Mouse (Mus musculus) midbrain, postnatal 0 days (tissue): ENCODE data around the gene Pde11a. TPM values are rescaled to one million over a fixed set of nuclear protein-coding genes. Genes with fewer than 3 reads are reported as not detected.

Experiments used
- ATAC-seq: fragments of 200-750 bp; cut with Nextera tagmentation; 2 replicates; pipeline ENCODE4 v1.8.0; 2017; ENCODE audit warnings: moderate number of reproducible peaks, mild to moderate bottlenecking, moderate TSS enrichment, moderate library complexity; ENCODE audit not compliant: low FRiP score
- DNase-seq: peaks from one replicate; pipeline ENCODE4 v3.0.0-alpha.2; 2015; ENCODE audit warnings: low spot score
- H3K27ac ChIP-seq: fragments of 300-500 bp; sonication (generic); 2 replicates; pipeline ENCODE4 v1.5.1; 2014; ENCODE audit warnings: low read depth, mild to moderate bottlenecking, low read length, mixed read lengths
- H3K27me3 ChIP-seq: fragments of 300-500 bp; sonication (generic); 2 replicates; pipeline ENCODE4 v1.6.1; 2014; ENCODE audit warnings: low read length, control low read depth, mixed read lengths; ENCODE audit not compliant: insufficient read depth
- H3K36me3 ChIP-seq: fragments of 300-500 bp; sonication (generic); 2 replicates; pipeline ENCODE4 v1.6.1; 2014; ENCODE audit warnings: low read length, control low read depth, mixed read lengths; ENCODE audit not compliant: insufficient read depth
- H3K4me1 ChIP-seq: fragments of 300-500 bp; sonication (generic); 2 replicates; pipeline ENCODE4 v1.6.1; 2014; ENCODE audit warnings: mild to moderate bottlenecking, control low read depth, antibody characterized with exemption, low read length, mixed read lengths; ENCODE audit not compliant: insufficient read depth
- H3K4me2 ChIP-seq: fragments of 300-500 bp; sonication (generic); 2 replicates; pipeline ENCODE4 v1.6.1; 2014; ENCODE audit warnings: low read depth, mild to moderate bottlenecking, low read length, mixed read lengths; ENCODE audit not compliant: poor library complexity, severe bottlenecking
- H3K4me3 ChIP-seq: fragments of 300-500 bp; sonication (generic); 2 replicates; pipeline ENCODE4 v1.5.1; 2014; ENCODE audit warnings: low read depth, mild to moderate bottlenecking, low read length, moderate library complexity
- H3K9ac ChIP-seq: fragments of 300-500 bp; sonication (generic); replicated peaks from 2 replicates; pipeline ENCODE4 v1.6.1; 2014; ENCODE audit warnings: mild to moderate bottlenecking, low read length, moderate library complexity, mixed read lengths; ENCODE audit not compliant: poor library complexity, severe bottlenecking
- H3K9me3 ChIP-seq: fragments of 300-500 bp; sonication (generic); 2 replicates; pipeline ENCODE4 v1.6.1; 2016; ENCODE audit warnings: low read length, control low read depth
- CTCF ChIP-seq: IDR thresholded peaks from 2 replicates; pipeline ENCODE4 v1.5.1; 2016; ENCODE audit warnings: antibody characterized with exemption, mild to moderate bottlenecking
- WGBS: fragments of 180-500 bp; shearing (Covaris S2); extraction: QIAGEN DNeasy Blood & Tissue Kit; methylation state at CpG from one replicate; pipeline ENCODE4 v1.1.7; 2014; 5-methylcytosine and 5-hydroxymethylcytosine counted together
- polyA plus RNA-seq: library from polyadenylated mRNA; unstranded; fragments of >200 nt; fragmentation: Nextera tagmentation; extraction: Ambion mirVana; gene quantifications from 2 replicates; pipeline ENCODE4 v1.2.1, GENCODE M21; 2015
- total RNA-seq: library from RNA; depleted of rRNA; stranded (reverse); fragments of >200 nt; gene quantifications from 2 replicates; pipeline ENCODE4 v1.2.3, GENCODE M21; 2014

Pde11a gene
- total and polyA plus RNA-seq, 2 experiments from 2014 or later = 0.94 to 1.1 TPM

GRCm38 (mm10) chr2:76237638-76238420 is 100.7 kb downstream of the Pde11a start:
- 93% methylated on average over 10 of the region's 10 CpGs for WGBS
- ATAC-seq = no peak
- no peaks in the 10 kb centered on the region for H3K4me1 ChIP-seq

GRCm38 (mm10) chr2:76220364-76221108 is 118.0 kb downstream of the Pde11a start:
- no peak for ATAC-seq
- Histone ChIP-seq H3K9me3 (no peaks in the 10 kb centered on the region), H3K36me3 (no peaks in the 10 kb centered on the region), H3K27ac (no peak overlapping the region), H3K27me3 (no peaks in the 10 kb centered on the region), H3K4me3 (no peak overlapping the region), H3K9ac (no peak overlapping the region), H3K4me1 (no peaks in the 10 kb centered on the region), H3K4me2 (no peak overlapping the region)
- WGBS = 42% methylated on average over 6 of the region's 6 CpGs
- TF ChIP-seq CTCF = no peak
- DNase-seq = no peak

More at GRCm38 (mm10) chr2:76237638-76238420, 100.7 kb downstream of the Pde11a start:
- Histone ChIP-seq H3K4me2 (no peak overlapping the region), H3K4me3 (no peak overlapping the region), H3K9me3 (no peaks in the 10 kb centered on the region), H3K9ac (no peak overlapping the region), H3K36me3 (no peaks in the 10 kb centered on the region), H3K27ac (no peak overlapping the region), H3K27me3 (no peaks in the 10 kb centered on the region)
- DNase-seq = no peak
- no peak for TF ChIP-seq CTCF

- Histone ChIP-seq H3K36me3 (no peaks in the 10 kb centered on the region), H3K9ac (no peak overlapping the region), H3K27ac (no peak overlapping the region), H3K4me1 (no peaks in the 10 kb centered on the region), H3K27me3 (no peaks in the 10 kb centered on the region), H3K4me3 (no peak overlapping the region), H3K9me3 (no peaks in the 10 kb centered on the region), H3K4me2 (no peak overlapping the region)
- TF ChIP-seq CTCF = no peak
- DNase-seq = no peak
- ATAC-seq = no peak
- 68% methylated on average over 6 of the region's 6 CpGs for WGBS
These were observed 119.0 kb downstream of the Pde11a start for GRCm38 (mm10) chr2:76219540-76219939.

- Histone ChIP-seq H3K4me3 (no peak overlapping the region), H3K9ac (no peak overlapping the region), H3K27ac (no peak overlapping the region), H3K27me3 (no peaks in the 10 kb centered on the region), H3K36me3 (no peaks in the 10 kb centered on the region), H3K9me3 (no peaks in the 10 kb centered on the region), H3K4me1 (no peaks in the 10 kb centered on the region), H3K4me2 (no peak overlapping the region)
- DNase-seq = peak; percentile 14
- peak; percentile 64 for TF ChIP-seq CTCF
- WGBS = 68% methylated on average over 7 of the region's 7 CpGs
- ATAC-seq = no peak
These were observed 122.4 kb downstream of the Pde11a start for GRCm38 (mm10) chr2:76216146-76216545.

- DNase-seq = no peak
- no peaks in the 10 kb centered on the region for H3K4me1 ChIP-seq
- no peak overlapping the region for H3K4me2 ChIP-seq
- no peaks in the 10 kb centered on the region for H3K9me3 ChIP-seq
- no peaks in the 10 kb centered on the region for H3K27me3 ChIP-seq
- no peak for TF ChIP-seq CTCF
- no peak overlapping the region for H3K27ac ChIP-seq
- no peak overlapping the region for H3K9ac ChIP-seq
- no peaks in the 10 kb centered on the region for H3K36me3 ChIP-seq
- no peak overlapping the region for H3K4me3 ChIP-seq
- no peak for ATAC-seq
- 71% methylated on average over 9 of the region's 9 CpGs for whole genome bisulfite sequencing
These were observed 123.4 kb downstream of the Pde11a start for GRCm38 (mm10) chr2:76215219-76215618.

GRCm38 (mm10) chr2:76185126-76185525 is 153.4 kb downstream of the Pde11a start:
- WGBS = 58% methylated on average over 1 of the region's 1 CpGs
- H3K36me3 ChIP-seq = no peaks in the 10 kb centered on the region

More at GRCm38 (mm10) chr2:76185126-76185525, 153.4 kb downstream of the Pde11a start:
- Histone ChIP-seq H3K9me3 (no peaks in the 10 kb centered on the region), H3K27ac (no peak overlapping the region), H3K4me1 (no peaks in the 10 kb centered on the region), H3K9ac (no peak overlapping the region), H3K27me3 (no peaks in the 10 kb centered on the region), H3K4me2 (no peak overlapping the region), H3K4me3 (no peak overlapping the region)
- ATAC-seq = no peak
- no peak for DNase-seq
- no peak for TF ChIP-seq CTCF
